Mouse (Mus musculus): ENCODE measurements around the gene Camk2g. TPM values are rescaled to one million over a fixed set of nuclear protein-coding genes. Genes with fewer than 3 reads are reported as not detected.
A peak's percentile ranks its signal among the peaks of the same experiment; 100 is the strongest.

Gene Camk2g
- polyA plus RNA-seq, 1 experiment from 2014 or later: 13.2 TPM

DNA sequence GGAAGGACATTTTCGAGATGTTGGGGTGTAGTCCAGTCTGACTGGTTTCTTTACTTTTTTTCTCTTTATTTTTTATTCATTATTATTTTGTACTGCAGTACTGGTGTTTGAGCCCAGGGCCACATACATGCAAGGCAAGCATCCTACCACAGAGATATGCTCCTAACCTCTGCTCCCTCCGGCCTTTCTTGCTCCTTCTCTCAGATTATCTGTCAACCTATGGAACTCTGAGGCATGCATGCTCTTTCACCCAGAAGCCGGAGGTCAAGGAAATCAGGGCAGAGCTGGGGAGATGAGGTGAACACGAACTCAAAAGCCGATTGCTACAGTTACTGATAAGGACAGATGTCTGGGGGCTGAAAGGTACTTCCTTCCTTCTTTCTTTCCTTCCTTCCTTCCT, 10.6 kb upstream of the Camk2g start:
- H3K9ac ChIP-seq: no peak overlapping the region
- 37% methylated on average over 5 of the region's 5 CpGs for WGBS (ENCODE audit: insufficient replicate concordance)

GRCm38 (mm10) chr14:20803606-20803938, 9.7 kb upstream of the Camk2g start:
- no peaks in the 10 kb centered on the region for H3K36me3 ChIP-seq
- no peak overlapping the region for H3K27ac ChIP-seq
- no peaks in the 10 kb centered on the region for H3K4me1 ChIP-seq
- H3K9me3 ChIP-seq (replicated peaks): no peaks in the 10 kb centered on the region
- WGBS (ENCODE audit: insufficient replicate concordance): 4% methylated on average over 7 of the region's 7 CpGs
- ATAC-seq: peak; percentile 33
- no peak overlapping the region for H3K4me2 ChIP-seq
- no peak overlapping the region for H3K9ac ChIP-seq
- H3K4me3 ChIP-seq: no peak overlapping the region
- H3K27me3 ChIP-seq (replicated peaks): peaks cover 17% of the 10 kb centered on the region

More for the DNA sequence above, 10.6 kb upstream of the Camk2g start:
- no peak overlapping the region for H3K4me3 ChIP-seq
- H3K4me1 ChIP-seq: no peaks in the 10 kb centered on the region
- no peaks in the 10 kb centered on the region for H3K9me3 ChIP-seq (replicated peaks)
- H3K36me3 ChIP-seq: no peaks in the 10 kb centered on the region
- no peak for ATAC-seq
- H3K4me2 ChIP-seq: no peak overlapping the region
- H3K27ac ChIP-seq: no peak overlapping the region
- peaks cover 17% of the 10 kb centered on the region for H3K27me3 ChIP-seq (replicated peaks)

DNA sequence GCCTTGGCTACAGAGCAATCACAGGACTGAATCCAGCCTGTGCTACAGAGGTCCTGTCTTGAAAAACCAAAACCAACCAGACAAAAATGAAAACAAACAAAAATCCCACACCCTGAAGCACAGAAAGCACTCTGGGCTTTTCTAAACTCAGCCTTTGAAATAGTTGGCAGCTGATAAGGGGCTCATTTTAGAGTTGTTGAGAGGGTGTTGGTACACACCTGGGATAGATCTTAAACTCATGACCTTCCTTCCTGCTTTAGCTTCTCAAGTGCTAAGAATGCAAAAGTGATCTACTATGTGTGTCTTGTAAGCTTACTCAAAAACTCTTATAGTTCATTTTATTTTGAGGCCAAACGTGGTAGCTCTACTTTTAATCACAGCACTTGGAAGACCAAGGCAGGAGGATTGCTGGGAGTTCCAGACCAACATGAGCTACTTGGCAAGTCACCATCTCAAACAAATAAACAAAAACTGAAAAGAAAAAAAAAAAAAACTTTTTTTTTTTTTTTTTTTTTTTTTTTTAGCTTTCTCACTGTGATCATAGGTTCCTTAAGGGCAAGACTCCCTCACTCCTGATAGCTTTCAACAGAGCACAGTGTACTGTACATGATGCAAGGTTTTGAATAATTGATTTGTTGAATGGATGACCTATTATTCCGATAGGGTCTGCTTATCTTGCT, 9.2 kb upstream of the Camk2g start:
- H3K27me3 ChIP-seq (replicated peaks): peaks cover 17% of the 10 kb centered on the region
- H3K9me3 ChIP-seq (replicated peaks): no peaks in the 10 kb centered on the region
- H3K4me1 ChIP-seq: no peaks in the 10 kb centered on the region
- no peak overlapping the region for H3K4me2 ChIP-seq
- 30% methylated on average over 2 of the region's 2 CpGs for WGBS (ENCODE audit: insufficient replicate concordance)
- 0 out of 2 replicates have a peak, but pooled peaks have one; percentile 17 for ATAC-seq
- no peak overlapping the region for H3K9ac ChIP-seq
- H3K27ac ChIP-seq: no peak overlapping the region
- H3K4me3 ChIP-seq: no peak overlapping the region
- no peaks in the 10 kb centered on the region for H3K36me3 ChIP-seq

DNA sequence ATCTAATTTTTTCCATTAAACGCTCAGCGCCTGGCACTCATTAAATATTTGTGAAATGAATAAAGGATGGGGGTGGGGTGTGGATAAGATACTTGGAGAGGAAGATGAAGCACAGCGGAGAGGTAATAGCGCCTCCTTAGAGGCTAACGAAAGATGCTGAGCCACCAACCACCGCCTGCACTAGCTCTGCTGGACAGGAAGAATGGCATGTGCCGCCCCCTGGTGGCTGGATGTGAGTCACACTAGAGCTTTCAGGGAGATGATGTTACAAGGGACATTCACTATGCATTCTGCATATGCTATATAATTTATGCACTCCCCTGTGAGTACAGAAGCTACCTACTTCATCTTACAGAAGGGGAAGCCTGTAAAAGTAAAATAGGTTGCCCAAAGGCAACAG, 4.9 kb upstream of the Camk2g start:
- Histone ChIP-seq H3K4me1 (peaks cover 20% of the 10 kb centered on the region), H3K4me3 (no peak overlapping the region), H3K27me3 (replicated peaks) (no peaks in the 10 kb centered on the region), H3K27ac (no peak overlapping the region), H3K4me2 (no peak overlapping the region), H3K9ac (no peak overlapping the region), H3K9me3 (replicated peaks) (no peaks in the 10 kb centered on the region), H3K36me3 (no peaks in the 10 kb centered on the region)
- ATAC-seq: no peak
- 6% methylated on average over 7 of the region's 7 CpGs for WGBS (ENCODE audit: insufficient replicate concordance)

DNA sequence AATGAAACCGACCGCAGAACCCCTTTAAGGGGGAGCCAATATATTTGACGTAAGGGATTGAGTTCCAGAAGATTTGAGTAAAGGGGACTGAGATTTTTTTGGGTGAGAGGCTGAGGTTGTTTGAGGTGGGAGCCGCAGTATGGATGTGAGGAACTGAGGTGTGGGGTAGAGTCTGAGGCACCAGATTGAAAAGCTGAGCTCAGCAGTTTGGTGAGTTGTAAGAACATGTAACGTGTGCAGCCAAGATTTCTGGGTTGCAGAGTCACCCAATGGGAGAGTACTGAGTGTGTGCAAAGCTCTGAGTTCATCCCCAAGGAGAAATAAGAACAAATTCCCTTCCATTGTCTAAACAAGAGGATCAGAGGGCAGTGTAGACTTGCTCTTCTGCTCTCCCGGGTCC, 4.4 kb upstream of the Camk2g start:
- no peaks in the 10 kb centered on the region for H3K27me3 ChIP-seq (replicated peaks)
- no peak overlapping the region for H3K4me3 ChIP-seq
- no peak overlapping the region for H3K9ac ChIP-seq
- peaks cover 20% of the 10 kb centered on the region for H3K4me1 ChIP-seq
- no peak overlapping the region for H3K27ac ChIP-seq
- H3K36me3 ChIP-seq: no peaks in the 10 kb centered on the region
- 76% methylated on average over 6 of the region's 6 CpGs for WGBS (ENCODE audit: insufficient replicate concordance)
- no peak for ATAC-seq
- no peaks in the 10 kb centered on the region for H3K9me3 ChIP-seq (replicated peaks)
- no peak overlapping the region for H3K4me2 ChIP-seq

- H3K4me1 ChIP-seq: peaks cover 37% of the 10 kb centered on the region
- no peak for ATAC-seq
- H3K4me3 ChIP-seq: no peak overlapping the region
- H3K9ac ChIP-seq: no peak overlapping the region
- H3K4me2 ChIP-seq: no peak overlapping the region
- WGBS (ENCODE audit: insufficient replicate concordance): 63% methylated on average over 8 of the region's 8 CpGs
- H3K9me3 ChIP-seq (replicated peaks): no peaks in the 10 kb centered on the region
- peaks cover 5% of the 10 kb centered on the region; the same call in 1 of the 2 replicates for H3K36me3 ChIP-seq
- H3K27me3 ChIP-seq (replicated peaks): no peaks in the 10 kb centered on the region
- no peak overlapping the region for H3K27ac ChIP-seq
Measured at GRCm38 (mm10) chr14:20796643-20797042, 2.8 kb upstream of the Camk2g start.

DNA sequence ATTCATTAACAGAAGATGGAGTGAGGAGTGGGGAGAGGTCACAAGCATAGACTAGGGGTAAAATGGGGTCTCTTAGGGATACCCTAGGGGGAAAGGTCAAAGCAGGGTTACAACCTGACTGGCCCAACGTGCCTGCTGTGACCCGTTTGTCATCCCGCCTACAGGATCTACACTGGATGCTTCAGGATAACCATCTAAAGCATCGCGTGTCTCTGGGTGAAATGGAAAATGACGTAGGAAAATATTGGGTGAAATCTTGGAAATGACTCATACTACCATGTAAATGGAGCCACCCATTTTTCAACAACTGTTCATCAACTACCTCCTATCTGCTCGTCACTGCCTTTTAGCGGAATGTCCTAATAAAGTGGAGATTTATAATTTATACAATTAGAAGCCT, 2.3 kb upstream of the Camk2g start:
- no peak overlapping the region for H3K27ac ChIP-seq
- no peak overlapping the region for H3K4me3 ChIP-seq
- WGBS (ENCODE audit: insufficient replicate concordance): 77% methylated on average over 8 of the region's 8 CpGs
- H3K27me3 ChIP-seq (replicated peaks): no peaks in the 10 kb centered on the region
- H3K36me3 ChIP-seq: peaks cover 10% of the 10 kb centered on the region
- H3K9me3 ChIP-seq (replicated peaks): no peaks in the 10 kb centered on the region
- ATAC-seq: no peak
- H3K9ac ChIP-seq: no peak overlapping the region
- no peak overlapping the region for H3K4me2 ChIP-seq
- peaks cover 37% of the 10 kb centered on the region for H3K4me1 ChIP-seq

DNA sequence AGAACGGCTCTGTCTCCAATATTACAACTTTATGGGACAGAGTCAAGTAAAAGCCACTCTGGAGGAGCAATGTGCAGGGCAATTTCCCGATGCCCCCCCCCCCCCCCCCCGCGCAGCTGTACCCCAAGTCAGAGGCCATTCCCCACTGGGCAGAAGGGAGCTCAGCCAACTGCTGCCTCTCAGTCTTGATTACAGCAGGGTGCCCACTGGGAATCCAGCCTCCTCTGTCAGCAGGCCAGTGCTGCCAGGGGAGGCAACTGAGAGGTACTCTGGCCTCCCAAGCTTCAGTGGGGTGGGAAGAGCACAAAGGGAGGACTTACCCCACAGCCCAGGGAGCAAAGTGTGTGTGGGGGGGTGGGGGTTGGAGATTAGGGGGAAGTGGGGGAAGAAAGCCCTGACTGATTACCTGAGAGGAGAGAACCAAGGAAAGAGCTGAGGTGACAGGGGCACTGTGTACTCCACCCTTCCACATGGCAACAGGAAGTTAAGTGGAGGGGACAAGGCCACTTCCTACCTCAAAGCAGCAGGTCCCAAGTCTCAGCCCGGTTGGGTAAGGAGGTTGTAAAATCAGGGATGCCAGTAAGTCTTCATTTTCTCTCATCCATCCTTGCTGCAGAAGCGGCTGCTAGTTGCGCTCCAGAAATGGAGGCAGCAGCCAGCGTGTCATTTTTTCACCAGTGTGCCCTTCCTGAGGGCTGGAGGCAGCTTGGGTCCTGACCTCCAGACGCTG, 1.7 kb upstream of the Camk2g start:
- Histone ChIP-seq H3K27ac (no peak overlapping the region), H3K4me3 (no peak overlapping the region), H3K9me3 (replicated peaks) (no peaks in the 10 kb centered on the region), H3K27me3 (replicated peaks) (no peaks in the 10 kb centered on the region), H3K9ac (no peak overlapping the region), H3K4me2 (peak overlapping the region; percentile 99), H3K36me3 (peaks cover 16% of the 10 kb centered on the region), H3K4me1 (peaks cover 37% of the 10 kb centered on the region)
- ATAC-seq: no peak
- WGBS (ENCODE audit: insufficient replicate concordance): 53% methylated on average over 7 of the region's 9 CpGs

- Histone ChIP-seq H3K27ac (peak overlapping the region; percentile 63), H3K9ac (peak overlapping the region; percentile 82), H3K27me3 (replicated peaks) (no peaks in the 10 kb centered on the region), H3K4me1 (peaks cover 37% of the 10 kb centered on the region), H3K4me3 (peak overlapping the region; percentile 84), H3K4me2 (peak overlapping the region; percentile 99), H3K36me3 (peaks cover 26% of the 10 kb centered on the region), H3K9me3 (replicated peaks) (no peaks in the 10 kb centered on the region)
- ATAC-seq: no peak
- WGBS (ENCODE audit: insufficient replicate concordance): 5% methylated on average over 9 of the region's 9 CpGs
Measured at GRCm38 (mm10) chr14:20794589-20794988, 701 bp upstream of the Camk2g start.

GRCm38 (mm10) chr14:20792922-20793757, 748 bp downstream of the Camk2g start:
- WGBS (ENCODE audit: insufficient replicate concordance): 2% methylated on average over 56 of the region's 57 CpGs
- peak; percentile 47 for ATAC-seq
- H3K27ac ChIP-seq: peak overlapping the region; percentile 72
- H3K9ac ChIP-seq: peak overlapping the region; percentile 82
- no peaks in the 10 kb centered on the region for H3K9me3 ChIP-seq (replicated peaks)
- peak overlapping the region; percentile 99 for H3K4me2 ChIP-seq
- no peaks in the 10 kb centered on the region for H3K27me3 ChIP-seq (replicated peaks)
- H3K4me1 ChIP-seq: peaks cover 39% of the 10 kb centered on the region
- H3K36me3 ChIP-seq: peaks cover 38% of the 10 kb centered on the region
- peak overlapping the region; percentile 84 for H3K4me3 ChIP-seq

- peaks cover 41% of the 10 kb centered on the region for H3K36me3 ChIP-seq
- peak overlapping the region; percentile 82; the same call in 1 of the 2 replicates for H3K9ac ChIP-seq
- H3K27me3 ChIP-seq (replicated peaks): no peaks in the 10 kb centered on the region
- WGBS (ENCODE audit: insufficient replicate concordance): 75% methylated on average over 8 of the region's 8 CpGs
- H3K4me1 ChIP-seq: peaks cover 47% of the 10 kb centered on the region
- H3K27ac ChIP-seq: no peak overlapping the region
- no peak for ATAC-seq
- peak overlapping the region; percentile 99 for H3K4me2 ChIP-seq
- H3K4me3 ChIP-seq: peak overlapping the region; percentile 84
- H3K9me3 ChIP-seq (replicated peaks): no peaks in the 10 kb centered on the region
Measured at GRCm38 (mm10) chr14:20792243-20792921, 1.5 kb downstream of the Camk2g start.
